Mouse (Mus musculus) megakaryocyte, embryonic 14.5 days (primary cell): ENCODE measurements around the gene Kbtbd12.

Source experiments
- FLI1 ChIP-seq: IDR thresholded peaks from 2 replicates; pipeline ENCODE4 v1.6.1; 2012; ENCODE audit warnings: low read length, inconsistent platforms, mixed read lengths
- GATA1 ChIP-seq: IDR thresholded peaks from 3 replicates; pipeline ENCODE4 v1.6.1; 2012; ENCODE audit warnings: mixed read lengths, low read length, inconsistent platforms, borderline replicate concordance

DNA sequence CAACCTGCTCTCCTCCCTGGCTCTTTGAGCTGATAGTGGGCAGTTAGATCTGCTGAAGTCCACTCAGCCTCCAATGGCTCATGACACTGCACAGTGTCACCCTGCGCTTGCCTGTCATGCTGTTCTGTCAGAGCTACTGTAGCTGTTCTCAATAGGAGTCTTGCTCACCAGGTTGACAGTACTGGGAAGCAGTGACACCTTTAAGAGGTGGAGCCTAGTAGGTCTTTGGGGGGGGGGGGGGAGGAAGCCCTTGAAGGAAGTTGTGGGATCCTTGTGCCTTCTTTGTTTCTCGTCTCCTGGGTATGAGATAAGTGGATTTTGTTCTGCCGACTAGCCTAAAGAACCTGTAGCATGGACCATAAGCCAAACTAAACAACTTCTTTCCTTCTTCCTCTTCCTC lies 115.1 kb downstream of the Kbtbd12 start:
- TF ChIP-seq FLI1 = no peak
- no peak for TF ChIP-seq GATA1
